Comparison of ENCODE assay signal across 21 mouse cellular contexts in genomic region chr11:79052769-79053168, GRCm38 (mm10).
DNase-seq lines count a peak whose midpoint lies in the region; ATAC-seq and TF ChIP-seq lines count a peak whose summit lies in the region.
"Had no signal": no experiment of that assay in that cellular context is flagged by ENCODE, and none has a peak within 500 bp of the region (broad histone marks: within the 10 kb centered on the region; RNA-seq: fewer than 3 reads in every experiment).

No protein-coding gene starts in this region.

- H3K27me3 ChIP-seq in forebrain, embryonic 14.5 days (replicated peaks; ENCODE audit: control insufficient read depth, insufficient read depth, low read length), result no peaks in the 10 kb centered on the region
- no peaks in the 10 kb centered on the region for H3K27me3 ChIP-seq in forebrain, embryonic 13.5 days
- H3K27me3 ChIP-seq in hindbrain, embryonic 13.5 days, result no peaks in the 10 kb centered on the region
- H3K27me3 ChIP-seq in hindbrain, embryonic 14.5 days (ENCODE audit: control insufficient read depth, insufficient read depth, low read length), result no peaks in the 10 kb centered on the region
- H3K27me3 ChIP-seq in midbrain, embryonic 15.5 days (replicated peaks), result no peaks in the 10 kb centered on the region
- no peaks in the 10 kb centered on the region for H3K27me3 ChIP-seq in midbrain, postnatal 0 days (ENCODE audit: insufficient read depth, low read length)
- H3K27me3 ChIP-seq: liver, embryonic 12.5 days had no signal

- WGBS in forebrain, embryonic 14.5 days, result 36% methylated on average over 6 of the region's 6 CpGs
- 51% methylated on average over 6 of the region's 6 CpGs for WGBS in forebrain, embryonic 13.5 days
- 59% methylated on average over 6 of the region's 6 CpGs for WGBS in hindbrain, embryonic 13.5 days
- 66% methylated on average over 6 of the region's 6 CpGs for WGBS in hindbrain, embryonic 14.5 days
- WGBS in midbrain, embryonic 15.5 days, result 45% methylated on average over 6 of the region's 6 CpGs
- WGBS in midbrain, postnatal 0 days, result 41% methylated on average over 6 of the region's 6 CpGs

- peaks cover 3% of the 10 kb centered on the region; the same call in 1 of the 2 replicates for H3K4me1 ChIP-seq in forebrain, embryonic 14.5 days (ENCODE audit: control insufficient read depth, insufficient read depth, low read length)
- peaks cover 32% of the 10 kb centered on the region for H3K4me1 ChIP-seq in forebrain, embryonic 13.5 days
- peaks cover 38% of the 10 kb centered on the region for H3K4me1 ChIP-seq in hindbrain, embryonic 13.5 days (replicated peaks)
- H3K4me1 ChIP-seq in hindbrain, embryonic 14.5 days (replicated peaks; ENCODE audit: control insufficient read depth, insufficient read depth, low read length), result peaks cover 4% of the 10 kb centered on the region; the same call in 1 of the 2 replicates
- peaks cover 14% of the 10 kb centered on the region for H3K4me1 ChIP-seq in midbrain, embryonic 15.5 days
- peaks cover 12% of the 10 kb centered on the region for H3K4me1 ChIP-seq in midbrain, postnatal 0 days (ENCODE audit: insufficient read depth, low read length)

- no peak overlapping the region for H3K27ac ChIP-seq in forebrain, embryonic 14.5 days (ENCODE audit: low read depth, low read length)
- no peak overlapping the region for H3K27ac ChIP-seq in forebrain, embryonic 13.5 days
- 0 out of 2 replicates have a peak overlapping the region, but pooled peaks have one; percentile 40 for H3K27ac ChIP-seq in hindbrain, embryonic 13.5 days
- no peak overlapping the region for H3K27ac ChIP-seq in hindbrain, embryonic 14.5 days
- H3K27ac ChIP-seq in midbrain, embryonic 15.5 days, result 0 out of 2 replicates have a peak overlapping the region, but pooled peaks have one; percentile 4
- H3K27ac ChIP-seq in midbrain, postnatal 0 days (ENCODE audit: low read depth, low read length), result no peak overlapping the region

- H3K9ac ChIP-seq in forebrain, embryonic 14.5 days (ENCODE audit: low read length), result no peak overlapping the region
- no peak overlapping the region for H3K9ac ChIP-seq in forebrain, embryonic 13.5 days
- H3K9ac ChIP-seq in hindbrain, embryonic 13.5 days, result no peak overlapping the region
- no peak overlapping the region for H3K9ac ChIP-seq in hindbrain, embryonic 14.5 days
- H3K9ac ChIP-seq in midbrain, embryonic 15.5 days, result no peak overlapping the region
- H3K9ac ChIP-seq in midbrain, postnatal 0 days (replicated peaks; ENCODE audit: low read length, poor library complexity, severe bottlenecking), result no peak overlapping the region

- H3K4me3 ChIP-seq in forebrain, embryonic 14.5 days (ENCODE audit: low read depth, low read length), result no peak overlapping the region
- H3K4me3 ChIP-seq in forebrain, embryonic 13.5 days, result no peak overlapping the region
- H3K4me3 ChIP-seq in hindbrain, embryonic 13.5 days, result no peak overlapping the region
- no peak overlapping the region for H3K4me3 ChIP-seq in hindbrain, embryonic 14.5 days (replicated peaks; ENCODE audit: low read length)
- H3K4me3 ChIP-seq in midbrain, embryonic 15.5 days, result no peak overlapping the region
- H3K4me3 ChIP-seq in midbrain, postnatal 0 days (ENCODE audit: low read depth, low read length), result no peak overlapping the region
- H3K4me3 ChIP-seq: liver, embryonic 12.5 days had no signal

- no peak overlapping the region for H3K4me2 ChIP-seq in forebrain, embryonic 14.5 days (ENCODE audit: low read length)
- H3K4me2 ChIP-seq in forebrain, embryonic 13.5 days, result no peak overlapping the region
- H3K4me2 ChIP-seq in hindbrain, embryonic 13.5 days, result no peak overlapping the region
- H3K4me2 ChIP-seq in hindbrain, embryonic 14.5 days (replicated peaks), result no peak overlapping the region
- H3K4me2 ChIP-seq in midbrain, embryonic 15.5 days, result no peak overlapping the region
- no peak overlapping the region for H3K4me2 ChIP-seq in midbrain, postnatal 0 days (ENCODE audit: low read depth, low read length, poor library complexity, severe bottlenecking)
- H3K4me2 ChIP-seq: liver, embryonic 12.5 days had no signal

- TF ChIP-seq CTCF in midbrain, postnatal 0 days (IDR thresholded peaks at IDR 0.05), result no peak

- no peak for ATAC-seq in forebrain, embryonic 14.5 days
- ATAC-seq in forebrain, embryonic 13.5 days, result no peak
- ATAC-seq in hindbrain, embryonic 13.5 days (ENCODE audit: low FRiP score), result no peak
- no peak for ATAC-seq in hindbrain, embryonic 14.5 days (ENCODE audit: low FRiP score)
- no peak for ATAC-seq in midbrain, embryonic 15.5 days (replicated peaks)
- no peak for ATAC-seq in midbrain, postnatal 0 days (ENCODE audit: low FRiP score)
- ATAC-seq: intestine, embryonic 16.5 days; liver, embryonic 12.5 days had no signal

- H3K9me3 ChIP-seq in forebrain, embryonic 14.5 days (replicated peaks; ENCODE audit: control insufficient read depth, low read length), result no peaks in the 10 kb centered on the region
- H3K9me3 ChIP-seq in forebrain, embryonic 13.5 days (replicated peaks), result peaks cover 6% of the 10 kb centered on the region; the same call in 1 of the 2 replicates
- H3K9me3 ChIP-seq in hindbrain, embryonic 13.5 days, result no peaks in the 10 kb centered on the region
- H3K9me3 ChIP-seq in hindbrain, embryonic 14.5 days (ENCODE audit: control insufficient read depth, low read length), result no peaks in the 10 kb centered on the region
- no peaks in the 10 kb centered on the region for H3K9me3 ChIP-seq in midbrain, embryonic 15.5 days
- H3K9me3 ChIP-seq in midbrain, postnatal 0 days (ENCODE audit: low read length), result no peaks in the 10 kb centered on the region
- H3K9me3 ChIP-seq: liver, embryonic 12.5 days had no signal

- peak; percentile 60 for DNase-seq in forebrain, embryonic 14.5 days (ENCODE audit: low spot score)
- no peak for DNase-seq in hindbrain, embryonic 14.5 days (ENCODE audit: low spot score)
- DNase-seq in midbrain, postnatal 0 days (ENCODE audit: low spot score), result no peak
- no peak for DNase-seq in urinary bladder, adult 2 months (ENCODE audit: low spot score)
- no peak for DNase-seq in layer of hippocampus, postnatal 14 days (ENCODE audit: low spot score in 2 of 2)
- DNase-seq: adrenal gland, adult 2 months; cerebellum, adult 11 months; cerebellum, postnatal 14 days; embryo, embryonic 11 days; heart, adult 18-20 months; heart, postnatal 4 days; left cerebral cortex, postnatal 4 days; lung, postnatal 14 days; retina, postnatal 1 day; right cerebral cortex, postnatal 4 days; thymus, postnatal 14 days had no signal

- H3K36me3 ChIP-seq in forebrain, embryonic 14.5 days (ENCODE audit: control insufficient read depth, insufficient read depth, low read length), result no peaks in the 10 kb centered on the region
- H3K36me3 ChIP-seq in forebrain, embryonic 13.5 days (ENCODE audit: poor library complexity, severe bottlenecking), result 0 out of 2 replicates have a peak, but pooled peaks cover 5% of the 10 kb centered on the region
- H3K36me3 ChIP-seq in hindbrain, embryonic 13.5 days, result no peaks in the 10 kb centered on the region
- H3K36me3 ChIP-seq in hindbrain, embryonic 14.5 days (replicated peaks; ENCODE audit: control insufficient read depth, insufficient read depth), result no peaks in the 10 kb centered on the region
- H3K36me3 ChIP-seq in midbrain, embryonic 15.5 days (replicated peaks), result no peaks in the 10 kb centered on the region
- no peaks in the 10 kb centered on the region for H3K36me3 ChIP-seq in midbrain, postnatal 0 days (ENCODE audit: insufficient read depth, low read length)

Comparison
In these comparisons a context has a peak if more than half of its experiments do, and no peak if none do; other contexts are left out.
1. H3K27ac ChIP-seq: peak in hindbrain, embryonic 13.5 days (single experiment) and midbrain, embryonic 15.5 days (single experiment); none in forebrain, embryonic 14.5 days (single experiment), forebrain, embryonic 13.5 days (single experiment), hindbrain, embryonic 14.5 days (single experiment) and midbrain, postnatal 0 days (single experiment).